In genomic region chr11:120406445-120406844, GRCm38 (mm10) we compare ENCODE assay signal across 25 mouse cellular contexts. TPM values are rescaled to one million over a fixed set of nuclear protein-coding genes. Genes with fewer than 3 reads are reported as not detected.
"Had no signal": no experiment of that assay in that cellular context is flagged by ENCODE, and none has a peak within 500 bp of the region (broad histone marks: within the 10 kb centered on the region; RNA-seq: fewer than 3 reads in every experiment).

No protein-coding gene starts in this region.

- H3K27ac ChIP-seq: intestine, embryonic 15.5 days; limb, embryonic 10.5 days; limb, embryonic 13.5 days; macrophage; midbrain, embryonic 12.5 days; midbrain, embryonic 15.5 days; neural tube, embryonic 12.5 days; neural tube, embryonic 15.5 days had no signal

- H3K9me3 ChIP-seq: intestine, embryonic 15.5 days; limb, embryonic 10.5 days; limb, embryonic 13.5 days; midbrain, embryonic 12.5 days; midbrain, embryonic 15.5 days; neural tube, embryonic 12.5 days; neural tube, embryonic 15.5 days had no signal

- ATAC-seq: intestine, embryonic 15.5 days; lung, postnatal 0 days; midbrain, embryonic 15.5 days had no signal

- H3K4me2 ChIP-seq: intestine, embryonic 15.5 days; limb, embryonic 13.5 days; lung, embryonic 14.5 days; midbrain, embryonic 12.5 days; midbrain, embryonic 15.5 days; neural tube, embryonic 12.5 days; neural tube, embryonic 15.5 days had no signal

- H3K27me3 ChIP-seq: intestine, embryonic 15.5 days; limb, embryonic 13.5 days; midbrain, embryonic 12.5 days; midbrain, embryonic 15.5 days; neural tube, embryonic 12.5 days; neural tube, embryonic 15.5 days had no signal

- DNase-seq: kidney, adult 11 months; kidney, adult 9 months; kidney, postnatal 14 days; kidney, postnatal 4 days; lung, embryonic 14.5 days; right cerebral cortex, postnatal 25 days; spleen, adult 18-20 months; thymus, adult 18-20 months; thymus, postnatal 36 days had no signal

- H3K4me3 ChIP-seq: intestine, embryonic 15.5 days; limb, embryonic 10.5 days; limb, embryonic 13.5 days; midbrain, embryonic 12.5 days; midbrain, embryonic 15.5 days; neural tube, embryonic 12.5 days; neural tube, embryonic 15.5 days had no signal

- H3K4me1 ChIP-seq: intestine, embryonic 15.5 days; limb, embryonic 10.5 days; limb, embryonic 13.5 days; midbrain, embryonic 12.5 days; midbrain, embryonic 15.5 days; neural tube, embryonic 12.5 days; neural tube, embryonic 15.5 days had no signal

- H3K9ac ChIP-seq: intestine, embryonic 15.5 days; limb, embryonic 13.5 days; lung, embryonic 14.5 days; midbrain, embryonic 12.5 days; midbrain, embryonic 15.5 days; neural tube, embryonic 12.5 days; neural tube, embryonic 15.5 days had no signal

RNA-seq across cellular contexts. Expression of gene Tspan10, which starts 36.0 kb away (rescaled TPM):
- total RNA-seq: layer of hippocampus, adult 18-20 months; liver, adult 2 months had no signal
- polyA plus RNA-seq: intestine, embryonic 15.5 days; kidney, embryonic 16.5 days; limb, embryonic 10.5 days; limb, embryonic 13.5 days; lung, embryonic 14.5 days; lung, postnatal 0 days; midbrain, embryonic 12.5 days; midbrain, embryonic 15.5 days; neural tube, embryonic 15.5 days; stomach, embryonic 16.5 days; urinary bladder, adult 2 months had no signal

RNA-seq across cellular contexts. Expression of gene Fscn2, which starts 45.1 kb away (rescaled TPM):
- total RNA-seq: left cerebral cortex, adult 18-20 months; liver, adult 2 months; megakaryocyte, adult 5-6 weeks had no signal
- polyA plus RNA-seq: liver, adult 2 months; macrophage had no signal

RNA-seq across cellular contexts. Expression of gene Pde6g, which starts 46.9 kb away (rescaled TPM):
- polyA plus RNA-seq: limb, embryonic 10.5 days; lung, postnatal 0 days; macrophage; midbrain, embryonic 12.5 days had no signal
